Mouse (Mus musculus): Measurements from ENCODE around the gene Jup.

GRCm38 (mm10) chr11:100421537-100421936 is 24.0 kb upstream of the Jup start:
- TF ChIP-seq CTCF (IDR thresholded peaks at IDR 0.05; ENCODE audit: borderline replicate concordance, insufficient read depth, low read length) (no peak), POLR2A (IDR thresholded peaks at IDR 0.05; ENCODE audit: low read depth, low read length) (no peak)
